Mouse (Mus musculus) granulocyte monocyte progenitor cell, adult 5-6 weeks (primary cell): ENCODE measurements at regions not wholly inside any gene's neighbourhood (a gene's known extent, or its start where the extent isn't known, plus 50 kb on each side); places are given as distances from the start of the nearest gene placed in this dataset.
A peak's percentile ranks its signal among the peaks of the same experiment; 100 is the strongest.

Experiments used
- ATAC-seq: replicated peaks from 2 replicates; pipeline ENCODE4 v1.8.0; 2016; ENCODE audit warnings: mild to moderate bottlenecking, moderate TSS enrichment, inconsistent platforms; ENCODE audit not compliant: poor library complexity, severe bottlenecking

GRCm38 (mm10) chr4:81744629-81745509 lies 302.3 kb upstream of the Mpdz start:
- no peak for ATAC-seq

- ATAC-seq: no peak
These were observed 301.5 kb upstream of the Mpdz start for GRCm38 (mm10) chr4:81743978-81744628.

GRCm38 (mm10) chr4:81742536-81743459 lies 300.2 kb upstream of the Mpdz start:
- peak; percentile 68; the same call in 1 of the 2 replicates for ATAC-seq

GRCm38 (mm10) chr4:81734391-81734790 lies 291.8 kb upstream of the Mpdz start:
- no peak for ATAC-seq

- no peak for ATAC-seq
These were observed 287.8 kb upstream of the Mpdz start for GRCm38 (mm10) chr4:81730386-81730785.

- ATAC-seq: no peak
These were observed 286.3 kb upstream of the Mpdz start for GRCm38 (mm10) chr4:81728961-81729360.

GRCm38 (mm10) chr4:81727735-81728581 lies 285.3 kb upstream of the Mpdz start:
- ATAC-seq: no peak

- ATAC-seq: no peak
These were observed 284.4 kb upstream of the Mpdz start for GRCm38 (mm10) chr4:81726761-81727723.

GRCm38 (mm10) chr4:81724751-81725150 lies 282.1 kb upstream of the Mpdz start:
- no peak for ATAC-seq

GRCm38 (mm10) chr4:81712378-81712777 lies 269.8 kb upstream of the Mpdz start:
- ATAC-seq: no peak

GRCm38 (mm10) chr4:81695182-81695581 lies 252.6 kb upstream of the Mpdz start:
- no peak for ATAC-seq

GRCm38 (mm10) chr4:81677205-81677604 lies 234.6 kb upstream of the Mpdz start:
- ATAC-seq: no peak

- no peak for ATAC-seq
These were observed 232.3 kb upstream of the Mpdz start for GRCm38 (mm10) chr4:81674871-81675270.

GRCm38 (mm10) chr4:81673398-81674265 lies 231.0 kb upstream of the Mpdz start:
- no peak for ATAC-seq

GRCm38 (mm10) chr4:81671986-81672385 lies 229.4 kb upstream of the Mpdz start:
- ATAC-seq: no peak

GRCm38 (mm10) chr4:81669181-81669580 lies 226.6 kb upstream of the Mpdz start:
- no peak for ATAC-seq

- ATAC-seq: no peak
These were observed 218.5 kb upstream of the Mpdz start for GRCm38 (mm10) chr4:81661096-81661495.

GRCm38 (mm10) chr4:81628496-81628828 lies 185.8 kb upstream of the Mpdz start:
- ATAC-seq: no peak
